Mouse (Mus musculus) midbrain, postnatal 0 days (tissue): ENCODE measurements around the gene Rai14. TPM values are rescaled to one million over a fixed set of nuclear protein-coding genes. Genes with fewer than 3 reads are reported as not detected.

ENCODE experiments used
- ATAC-seq: fragments of 200-750 bp; cut with Nextera tagmentation; 2 replicates; pipeline ENCODE4 v1.8.0; 2017; ENCODE audit warnings: moderate number of reproducible peaks, mild to moderate bottlenecking, moderate TSS enrichment, moderate library complexity; ENCODE audit not compliant: low FRiP score
- DNase-seq: peaks from one replicate; pipeline ENCODE4 v3.0.0-alpha.2; 2015; ENCODE audit warnings: low spot score
- H3K27ac ChIP-seq: fragments of 300-500 bp; sonication (generic); 2 replicates; pipeline ENCODE4 v1.5.1; 2014; ENCODE audit warnings: low read depth, mild to moderate bottlenecking, low read length, mixed read lengths
- H3K27me3 ChIP-seq: fragments of 300-500 bp; sonication (generic); 2 replicates; pipeline ENCODE4 v1.6.1; 2014; ENCODE audit warnings: low read length, control low read depth, mixed read lengths; ENCODE audit not compliant: insufficient read depth
- H3K36me3 ChIP-seq: fragments of 300-500 bp; sonication (generic); 2 replicates; pipeline ENCODE4 v1.6.1; 2014; ENCODE audit warnings: low read length, control low read depth, mixed read lengths; ENCODE audit not compliant: insufficient read depth
- H3K4me1 ChIP-seq: fragments of 300-500 bp; sonication (generic); 2 replicates; pipeline ENCODE4 v1.6.1; 2014; ENCODE audit warnings: mild to moderate bottlenecking, control low read depth, antibody characterized with exemption, low read length, mixed read lengths; ENCODE audit not compliant: insufficient read depth
- H3K4me2 ChIP-seq: fragments of 300-500 bp; sonication (generic); 2 replicates; pipeline ENCODE4 v1.6.1; 2014; ENCODE audit warnings: low read depth, mild to moderate bottlenecking, low read length, mixed read lengths; ENCODE audit not compliant: poor library complexity, severe bottlenecking
- H3K4me3 ChIP-seq: fragments of 300-500 bp; sonication (generic); 2 replicates; pipeline ENCODE4 v1.5.1; 2014; ENCODE audit warnings: low read depth, mild to moderate bottlenecking, low read length, moderate library complexity
- H3K9ac ChIP-seq: fragments of 300-500 bp; sonication (generic); replicated peaks from 2 replicates; pipeline ENCODE4 v1.6.1; 2014; ENCODE audit warnings: mild to moderate bottlenecking, low read length, moderate library complexity, mixed read lengths; ENCODE audit not compliant: poor library complexity, severe bottlenecking
- H3K9me3 ChIP-seq: fragments of 300-500 bp; sonication (generic); 2 replicates; pipeline ENCODE4 v1.6.1; 2016; ENCODE audit warnings: low read length, control low read depth
- CTCF ChIP-seq: IDR thresholded peaks from 2 replicates; pipeline ENCODE4 v1.5.1; 2016; ENCODE audit warnings: antibody characterized with exemption, mild to moderate bottlenecking
- WGBS: fragments of 180-500 bp; shearing (Covaris S2); extraction: QIAGEN DNeasy Blood & Tissue Kit; methylation state at CpG from one replicate; pipeline ENCODE4 v1.1.7; 2014; 5-methylcytosine and 5-hydroxymethylcytosine counted together
- polyA plus RNA-seq: library from polyadenylated mRNA; unstranded; fragments of >200 nt; fragmentation: Nextera tagmentation; extraction: Ambion mirVana; gene quantifications from 2 replicates; pipeline ENCODE4 v1.2.1, GENCODE M21; 2015
- total RNA-seq: library from RNA; depleted of rRNA; stranded (reverse); fragments of >200 nt; gene quantifications from 2 replicates; pipeline ENCODE4 v1.2.3, GENCODE M21; 2014

The Rai14 gene
- total and polyA plus RNA-seq, 2 experiments from 2014 or later: 4.3 to 9.0 TPM

- Histone ChIP-seq H3K9me3 (no peaks in the 10 kb centered on the region), H3K4me3 (no peak overlapping the region), H3K36me3 (no peaks in the 10 kb centered on the region), H3K27me3 (no peaks in the 10 kb centered on the region), H3K9ac (no peak overlapping the region), H3K4me1 (no peaks in the 10 kb centered on the region), H3K4me2 (no peak overlapping the region), H3K27ac (no peak overlapping the region)
- ATAC-seq (no peak), DNase-seq (no peak)
- WGBS: 64% methylated on average over 1 of the region's 1 CpGs
- TF ChIP-seq CTCF: no peak
These were observed 24.9 kb upstream of the Rai14 start for GRCm38 (mm10) chr15:10739279-10739678.

- H3K4me3 ChIP-seq: no peak overlapping the region
- H3K9me3 ChIP-seq: no peaks in the 10 kb centered on the region
- no peaks in the 10 kb centered on the region for H3K36me3 ChIP-seq
- H3K9ac ChIP-seq: no peak overlapping the region
- H3K27ac ChIP-seq: no peak overlapping the region
- DNase-seq (no peak), ATAC-seq (no peak)
- H3K4me1 ChIP-seq: no peaks in the 10 kb centered on the region
- no peak for TF ChIP-seq CTCF
- H3K27me3 ChIP-seq: no peaks in the 10 kb centered on the region
- WGBS: 77% methylated on average over 6 of the region's 6 CpGs
- H3K4me2 ChIP-seq: no peak overlapping the region
These were observed 24.1 kb upstream of the Rai14 start for GRCm38 (mm10) chr15:10738354-10739142.

- Histone ChIP-seq H3K4me2 (no peak overlapping the region), H3K9ac (no peak overlapping the region), H3K36me3 (no peaks in the 10 kb centered on the region), H3K27ac (no peak overlapping the region), H3K9me3 (no peaks in the 10 kb centered on the region), H3K27me3 (no peaks in the 10 kb centered on the region), H3K4me3 (no peak overlapping the region), H3K4me1 (no peaks in the 10 kb centered on the region)
- no peak for DNase-seq
- 82% methylated on average over 4 of the region's 4 CpGs for WGBS
- TF ChIP-seq CTCF: no peak
- ATAC-seq: no peak
These were observed 21.5 kb upstream of the Rai14 start for GRCm38 (mm10) chr15:10735948-10736347.

DNA sequence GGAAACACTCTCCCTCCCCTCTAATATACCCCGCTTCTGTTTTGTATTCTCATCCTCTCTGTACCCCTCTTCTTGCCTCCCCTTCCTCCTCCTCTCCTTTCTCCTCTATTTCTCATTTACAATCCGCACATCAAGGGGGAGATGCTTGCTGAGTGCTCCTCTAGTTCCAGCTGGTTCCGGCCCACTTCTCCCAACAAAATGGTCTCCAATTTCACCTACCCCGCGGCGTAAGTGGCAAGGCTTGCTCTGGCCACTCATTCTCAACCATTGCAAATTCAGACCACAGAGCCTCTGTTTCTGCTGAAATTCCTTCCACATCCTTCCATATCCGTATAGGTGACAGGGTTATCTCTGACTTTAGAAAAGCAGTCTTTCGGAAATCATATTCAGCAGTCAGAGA is 20.8 kb upstream of the Rai14 start:
- H3K9me3 ChIP-seq: no peaks in the 10 kb centered on the region

GRCm38 (mm10) chr15:10731398-10731797 is 17.0 kb upstream of the Rai14 start:
- no peak overlapping the region for H3K9ac ChIP-seq
- H3K27ac ChIP-seq: no peak overlapping the region
- H3K9me3 ChIP-seq: no peaks in the 10 kb centered on the region
- no peaks in the 10 kb centered on the region for H3K36me3 ChIP-seq
- ATAC-seq: no peak
- H3K4me1 ChIP-seq: no peaks in the 10 kb centered on the region
- DNase-seq: no peak
- 76% methylated on average over 3 of the region's 3 CpGs for WGBS
- no peak overlapping the region for H3K4me2 ChIP-seq
- no peaks in the 10 kb centered on the region for H3K27me3 ChIP-seq
- H3K4me3 ChIP-seq: no peak overlapping the region
- no peak for TF ChIP-seq CTCF

More for the DNA sequence above, 20.8 kb upstream of the Rai14 start:
- Histone ChIP-seq H3K4me1 (no peaks in the 10 kb centered on the region), H3K4me3 (no peak overlapping the region), H3K27me3 (no peaks in the 10 kb centered on the region), H3K27ac (no peak overlapping the region), H3K36me3 (no peaks in the 10 kb centered on the region), H3K9ac (no peak overlapping the region), H3K4me2 (no peak overlapping the region)
- no peak for TF ChIP-seq CTCF
- WGBS: 88% methylated on average over 8 of the region's 8 CpGs
- no peak for ATAC-seq
- no peak for DNase-seq

GRCm38 (mm10) chr15:10726272-10726671 is 11.8 kb upstream of the Rai14 start:
- no peak for TF ChIP-seq CTCF
- Histone ChIP-seq H3K4me3 (no peak overlapping the region), H3K4me1 (peaks cover 5% of the 10 kb centered on the region; the same call in 1 of the 2 replicates), H3K4me2 (no peak overlapping the region), H3K9me3 (no peaks in the 10 kb centered on the region), H3K9ac (no peak overlapping the region), H3K27me3 (no peaks in the 10 kb centered on the region), H3K36me3 (no peaks in the 10 kb centered on the region), H3K27ac (no peak overlapping the region)
- ATAC-seq (no peak), DNase-seq (no peak)
- 85% methylated on average over 3 of the region's 3 CpGs for WGBS
